Mouse (Mus musculus): ENCODE results near the gene Fam129a.

The Fam129a gene

GRCm38 (mm10) chr1:151661684-151662439 is 90.9 kb downstream of the Fam129a start:
- no peak for DNase-seq (ENCODE audit: low read depth, low spot score)

- no peak for DNase-seq (ENCODE audit: low read depth, low spot score)
Observed at GRCm38 (mm10) chr1:151662958-151663357, 92.0 kb downstream of the Fam129a start.

- no peak for DNase-seq (ENCODE audit: low read depth, low spot score)
Observed at GRCm38 (mm10) chr1:151664384-151664783, 93.4 kb downstream of the Fam129a start.

GRCm38 (mm10) chr1:151664837-151665431 is 93.9 kb downstream of the Fam129a start:
- no peak for DNase-seq (ENCODE audit: low read depth, low spot score)

- DNase-seq (ENCODE audit: low read depth, low spot score) = no peak
Observed at GRCm38 (mm10) chr1:151667351-151668074, 96.5 kb downstream of the Fam129a start.

- DNase-seq (ENCODE audit: low read depth, low spot score) = no peak
Observed at GRCm38 (mm10) chr1:151670006-151670591, 99.1 kb downstream of the Fam129a start.

- DNase-seq (ENCODE audit: low read depth, low spot score) = no peak
Observed at GRCm38 (mm10) chr1:151675684-151676083, 104.7 kb downstream of the Fam129a start.

GRCm38 (mm10) chr1:151677185-151677809 is 106.3 kb downstream of the Fam129a start:
- no peak for DNase-seq (ENCODE audit: low read depth, low spot score)

- DNase-seq (ENCODE audit: low read depth, low spot score) = no peak
Observed at GRCm38 (mm10) chr1:151677975-151678374, 107.0 kb downstream of the Fam129a start.

- DNase-seq (ENCODE audit: low read depth, low spot score) = no peak
Observed at GRCm38 (mm10) chr1:151679153-151679552, 108.2 kb downstream of the Fam129a start.

- DNase-seq (ENCODE audit: low read depth, low spot score) = no peak
Observed at GRCm38 (mm10) chr1:151679883-151680613, 109.1 kb downstream of the Fam129a start.

GRCm38 (mm10) chr1:151680971-151681370 is 110.0 kb downstream of the Fam129a start:
- no peak for DNase-seq (ENCODE audit: low read depth, low spot score)

- no peak for DNase-seq (ENCODE audit: low read depth, low spot score)
Observed at GRCm38 (mm10) chr1:151682896-151683295, 111.9 kb downstream of the Fam129a start.

GRCm38 (mm10) chr1:151684451-151684892 is 113.5 kb downstream of the Fam129a start:
- no peak for DNase-seq (ENCODE audit: low read depth, low spot score)

GRCm38 (mm10) chr1:151684978-151685377 is 114.0 kb downstream of the Fam129a start:
- no peak for DNase-seq (ENCODE audit: low read depth, low spot score)

GRCm38 (mm10) chr1:151685666-151686309 is 114.8 kb downstream of the Fam129a start:
- peak; percentile 84 for DNase-seq (ENCODE audit: low read depth, low spot score)

GRCm38 (mm10) chr1:151686696-151687095 is 115.7 kb downstream of the Fam129a start:
- no peak for DNase-seq (ENCODE audit: low read depth, low spot score)

- no peak for DNase-seq (ENCODE audit: low read depth, low spot score)
Observed at GRCm38 (mm10) chr1:151689032-151689431, 118.0 kb downstream of the Fam129a start.

GRCm38 (mm10) chr1:151689561-151689960 is 118.6 kb downstream of the Fam129a start:
- DNase-seq (ENCODE audit: low read depth, low spot score) = no peak

- no peak for DNase-seq (ENCODE audit: low read depth, low spot score)
Observed at GRCm38 (mm10) chr1:151690061-151690460, 119.1 kb downstream of the Fam129a start.

All from ES-CJ7 (cell line).